Mouse (Mus musculus) lung, embryonic 14.5 days (tissue): ENCODE measurements around the gene C8a. TPM values are rescaled to one million over a fixed set of nuclear protein-coding genes. Genes with fewer than 3 reads are reported as not detected.

Experiments
- ATAC-seq: fragments of 200-750 bp; cut with Nextera tagmentation; 2 replicates; pipeline ENCODE4 v1.8.0; 2017; ENCODE audit warnings: mild to moderate bottlenecking, moderate TSS enrichment, moderate library complexity; ENCODE audit not compliant: insufficient read depth
- DNase-seq: peaks from one replicate; pipeline ENCODE4 v3.0.0-alpha.2; 2015
- H3K27ac ChIP-seq: fragments of 300-500 bp; sonication (generic); 2 replicates; pipeline ENCODE4 v1.5.1; 2014; ENCODE audit warnings: low read depth, mild to moderate bottlenecking, moderate library complexity
- H3K27me3 ChIP-seq: fragments of 300-500 bp; sonication (generic); 2 replicates; pipeline ENCODE4 v1.6.1; 2014; ENCODE audit warnings: low read length, control low read depth; ENCODE audit not compliant: insufficient read depth
- H3K36me3 ChIP-seq: fragments of 300-500 bp; sonication (generic); 2 replicates; pipeline ENCODE4 v1.6.1; 2014; ENCODE audit warnings: control low read depth; ENCODE audit not compliant: insufficient read depth
- H3K4me1 ChIP-seq: fragments of 300-500 bp; sonication (generic); 2 replicates; pipeline ENCODE4 v1.6.1; 2014; ENCODE audit warnings: antibody characterized with exemption, control low read depth; ENCODE audit not compliant: insufficient read depth
- H3K4me2 ChIP-seq: fragments of 300-500 bp; sonication (generic); 2 replicates; pipeline ENCODE4 v1.6.1; 2014; ENCODE audit warnings: mild to moderate bottlenecking
- H3K4me3 ChIP-seq: fragments of 300-500 bp; sonication (generic); 2 replicates; pipeline ENCODE4 v1.5.1; 2014; ENCODE audit warnings: low read depth, low read length
- H3K9ac ChIP-seq: fragments of 300-500 bp; sonication (generic); 2 replicates; pipeline ENCODE4 v1.6.1; 2014
- H3K9me3 ChIP-seq: fragments of 300-500 bp; sonication (generic); 2 replicates; pipeline ENCODE4 v1.6.1; 2016; ENCODE audit warnings: low read depth, low read length, control low read depth
- CTCF ChIP-seq: IDR thresholded peaks from 2 replicates; pipeline ENCODE4 v1.5.1; 2016; ENCODE audit warnings: antibody characterized with exemption, low read depth
- WGBS: fragments of 180-500 bp; shearing (Covaris S2); extraction: QIAGEN DNeasy Blood & Tissue Kit; methylation state at CpG from one replicate; pipeline ENCODE4 v1.1.7; 2014; 5-methylcytosine and 5-hydroxymethylcytosine counted together
- polyA plus RNA-seq: library from polyadenylated mRNA; unstranded; fragments of >200 nt; fragmentation: Nextera tagmentation; extraction: Ambion mirVana; gene quantifications from 2 replicates; pipeline ENCODE4 v1.2.1, GENCODE M21; 2014

The C8a gene
- polyA plus RNA-seq, 1 experiment from 2014 or later = not detected

GRCm38 (mm10) chr4:104801625-104802024 is 74.6 kb downstream of the C8a start:
- H3K9ac ChIP-seq = no peak overlapping the region
- H3K36me3 ChIP-seq = no peaks in the 10 kb centered on the region
- H3K9me3 ChIP-seq = no peaks in the 10 kb centered on the region
- ATAC-seq (no peak), DNase-seq (no peak)
- no peak overlapping the region for H3K4me2 ChIP-seq
- H3K4me1 ChIP-seq = no peaks in the 10 kb centered on the region
- TF ChIP-seq CTCF = no peak
- 92% methylated on average over 3 of the region's 3 CpGs for WGBS
- no peak overlapping the region for H3K4me3 ChIP-seq
- no peaks in the 10 kb centered on the region for H3K27me3 ChIP-seq
- no peak overlapping the region for H3K27ac ChIP-seq

GRCm38 (mm10) chr4:104798951-104799350 is 77.2 kb downstream of the C8a start:
- DNase-seq = no peak
- 76% methylated on average over 9 of the region's 9 CpGs for WGBS

GRCm38 (mm10) chr4:104792111-104792510 is 84.1 kb downstream of the C8a start:
- Histone ChIP-seq H3K36me3 (no peaks in the 10 kb centered on the region), H3K9ac (no peak overlapping the region), H3K9me3 (no peaks in the 10 kb centered on the region), H3K27me3 (no peaks in the 10 kb centered on the region), H3K4me3 (no peak overlapping the region), H3K4me1 (no peaks in the 10 kb centered on the region), H3K27ac (no peak overlapping the region), H3K4me2 (no peak overlapping the region)
- no peak for TF ChIP-seq CTCF
- ATAC-seq (no peak), DNase-seq (no peak)
- WGBS = 82% methylated on average over 4 of the region's 4 CpGs

More at GRCm38 (mm10) chr4:104798951-104799350, 77.2 kb downstream of the C8a start:
- Histone ChIP-seq H3K4me3 (no peak overlapping the region), H3K27ac (no peak overlapping the region), H3K9me3 (no peaks in the 10 kb centered on the region), H3K36me3 (no peaks in the 10 kb centered on the region), H3K9ac (no peak overlapping the region), H3K4me2 (no peak overlapping the region), H3K27me3 (no peaks in the 10 kb centered on the region), H3K4me1 (no peaks in the 10 kb centered on the region)
- TF ChIP-seq CTCF = no peak
- no peak for ATAC-seq

- 66% methylated on average over 4 of the region's 4 CpGs for WGBS
- no peaks in the 10 kb centered on the region for H3K36me3 ChIP-seq
These were observed 93.9 kb downstream of the C8a start for GRCm38 (mm10) chr4:104782346-104782745.

GRCm38 (mm10) chr4:104781441-104781840 is 94.8 kb downstream of the C8a start:
- Histone ChIP-seq H3K4me2 (no peak overlapping the region), H3K27ac (no peak overlapping the region), H3K36me3 (no peaks in the 10 kb centered on the region), H3K9ac (no peak overlapping the region), H3K9me3 (no peaks in the 10 kb centered on the region), H3K4me1 (no peaks in the 10 kb centered on the region), H3K27me3 (no peaks in the 10 kb centered on the region), H3K4me3 (no peak overlapping the region)
- WGBS = 87% methylated on average over 3 of the region's 3 CpGs
- ATAC-seq = no peak
- no peak for TF ChIP-seq CTCF
- DNase-seq = no peak

More at GRCm38 (mm10) chr4:104782346-104782745, 93.9 kb downstream of the C8a start:
- DNase-seq = no peak
- no peak for ATAC-seq
- Histone ChIP-seq H3K27me3 (no peaks in the 10 kb centered on the region), H3K9me3 (no peaks in the 10 kb centered on the region), H3K27ac (no peak overlapping the region), H3K4me3 (no peak overlapping the region), H3K9ac (no peak overlapping the region), H3K4me1 (no peaks in the 10 kb centered on the region), H3K4me2 (no peak overlapping the region)
- no peak for TF ChIP-seq CTCF

- H3K36me3 ChIP-seq = no peaks in the 10 kb centered on the region
These were observed 96.7 kb downstream of the C8a start for GRCm38 (mm10) chr4:104779460-104779859.

GRCm38 (mm10) chr4:104775601-104776000 is 100.6 kb downstream of the C8a start:
- Histone ChIP-seq H3K27me3 (no peaks in the 10 kb centered on the region), H3K9ac (no peak overlapping the region), H3K27ac (no peak overlapping the region), H3K4me1 (no peaks in the 10 kb centered on the region), H3K36me3 (no peaks in the 10 kb centered on the region), H3K4me2 (no peak overlapping the region), H3K4me3 (no peak overlapping the region), H3K9me3 (no peaks in the 10 kb centered on the region)
- 74% methylated on average over 3 of the region's 3 CpGs for WGBS
- ATAC-seq (no peak), DNase-seq (no peak)
- no peak for TF ChIP-seq CTCF

More at GRCm38 (mm10) chr4:104779460-104779859, 96.7 kb downstream of the C8a start:
- Histone ChIP-seq H3K9me3 (no peaks in the 10 kb centered on the region), H3K27ac (no peak overlapping the region), H3K9ac (no peak overlapping the region), H3K4me2 (no peak overlapping the region), H3K27me3 (no peaks in the 10 kb centered on the region), H3K4me3 (no peak overlapping the region), H3K4me1 (no peaks in the 10 kb centered on the region)
- no peak for TF ChIP-seq CTCF
- ATAC-seq = no peak
- no peak for DNase-seq
- 78% methylated on average over 5 of the region's 5 CpGs for WGBS

GRCm38 (mm10) chr4:104770331-104770730 is 105.9 kb downstream of the C8a start:
- ATAC-seq (no peak), DNase-seq (no peak)
- Histone ChIP-seq H3K36me3 (no peaks in the 10 kb centered on the region), H3K27ac (no peak overlapping the region), H3K4me1 (no peaks in the 10 kb centered on the region), H3K4me3 (no peak overlapping the region), H3K4me2 (no peak overlapping the region), H3K27me3 (no peaks in the 10 kb centered on the region), H3K9ac (no peak overlapping the region), H3K9me3 (no peaks in the 10 kb centered on the region)
- no peak for TF ChIP-seq CTCF
- WGBS = 48% methylated on average over 4 of the region's 4 CpGs
